Mouse (Mus musculus): ENCODE data around the gene Necap1. TPM values are rescaled to one million over a fixed set of nuclear protein-coding genes. Genes with fewer than 3 reads are reported as not detected.

Necap1 gene
- polyA plus RNA-seq, 1 experiment from 2014 or later: 63.1 TPM

DNA sequence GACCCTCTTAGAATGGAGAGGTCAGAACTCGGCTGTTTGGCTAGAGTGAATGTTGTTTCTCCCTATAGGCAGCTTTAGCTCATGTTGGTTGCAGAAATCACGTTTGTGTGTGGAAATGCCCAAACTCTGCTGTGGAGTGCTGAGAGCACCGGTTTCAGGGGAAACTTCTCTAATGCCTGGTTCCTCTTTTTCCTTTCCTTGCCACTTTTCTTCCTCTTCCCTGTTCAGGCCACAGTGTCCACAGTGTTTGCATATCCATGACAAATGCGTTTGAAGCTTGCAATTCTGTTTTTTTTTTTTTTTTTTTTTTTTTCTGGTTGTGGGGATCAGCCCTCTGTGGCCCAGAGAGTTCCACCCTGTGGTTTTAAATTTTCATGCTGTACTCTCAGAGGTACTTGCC is 47.2 kb downstream of the Necap1 start, which contains the start of gene Clec4a1:
Clec4a1 (plus strand) TSS at position 398 of the 400 bp plus-strand sequence.
- no peak within 1 kb of the TSS for H3K9ac ChIP-seq (ENCODE audit: low read length)
- WGBS: 70% methylated on average over 4 of the region's 4 CpGs
- DNase-seq (ENCODE audit: low spot score): no peak
- no peak for ATAC-seq (replicated peaks; ENCODE audit: low FRiP score)
- no peak within 1 kb of the TSS for H3K4me3 ChIP-seq (ENCODE audit: low read depth, low read length)
- H3K27ac ChIP-seq (ENCODE audit: low read depth, low read length): no peak within 1 kb of the TSS
- no peaks in the 10 kb centered on the region for H3K27me3 ChIP-seq (ENCODE audit: control insufficient read depth, insufficient read depth, low read length)
- H3K36me3 ChIP-seq (ENCODE audit: control insufficient read depth, insufficient read depth, low read length): no peaks in the 10 kb centered on the region
- H3K4me1 ChIP-seq (replicated peaks; ENCODE audit: control insufficient read depth, insufficient read depth, low read length): no peaks in the 10 kb centered on the region
- H3K4me2 ChIP-seq (ENCODE audit: low read depth, low read length, severe bottlenecking): no peak within 1 kb of the TSS
- H3K9me3 ChIP-seq (ENCODE audit: control insufficient read depth, low read length): no peaks in the 10 kb centered on the region

DNA sequence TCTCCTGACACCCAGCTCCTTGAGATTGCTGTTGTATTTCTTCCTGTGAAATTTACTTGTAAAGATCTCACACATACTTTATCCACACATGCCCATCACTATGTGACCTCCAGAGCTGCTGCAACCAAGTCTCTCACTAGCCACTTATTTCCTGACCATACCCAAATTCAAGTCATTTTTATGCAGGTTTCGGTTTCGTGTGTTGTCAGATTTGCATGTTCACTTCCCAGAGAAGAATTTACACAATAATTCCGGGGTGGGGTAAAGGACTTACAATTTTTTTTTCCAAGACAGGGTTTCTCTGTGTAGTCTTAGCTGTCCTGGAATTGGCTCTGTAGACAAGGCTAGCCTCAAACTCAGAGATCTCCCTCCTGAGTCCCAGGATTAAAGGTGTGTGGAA is 60.6 kb downstream of the Necap1 start:
- DNase-seq (ENCODE audit: low spot score) (no peak), ATAC-seq (replicated peaks; ENCODE audit: low FRiP score) (no peak)
- Histone ChIP-seq H3K9ac (ENCODE audit: low read length) (no peak overlapping the region), H3K36me3 (ENCODE audit: control insufficient read depth, insufficient read depth, low read length) (no peaks in the 10 kb centered on the region), H3K4me3 (ENCODE audit: low read depth, low read length) (no peak overlapping the region), H3K27ac (ENCODE audit: low read depth, low read length) (no peak overlapping the region), H3K27me3 (ENCODE audit: control insufficient read depth, insufficient read depth, low read length) (no peaks in the 10 kb centered on the region), H3K4me2 (ENCODE audit: low read depth, low read length, severe bottlenecking) (no peak overlapping the region), H3K9me3 (ENCODE audit: control insufficient read depth, low read length) (no peaks in the 10 kb centered on the region), H3K4me1 (replicated peaks; ENCODE audit: control insufficient read depth, insufficient read depth, low read length) (no peaks in the 10 kb centered on the region)
- WGBS: 86% methylated on average over 3 of the region's 3 CpGs

Small RNAs within 50 kb of the gene (microRNA-seq; reads per million reads assigned to microRNA genes)
- gene Mir7231 (ENCODE audit: insufficient number of aligned reads): not detected

Other genes starting within 250 kb of the Necap1 start
- not detected in 2 replicates for gene Dppa3, start 248.1 kb upstream of the Necap1 start, polyA plus RNA-seq (2014; fragmentation: Nextera tagmentation; extraction: Ambion mirVana)
- gene Nanog, start 167.0 kb upstream of the Necap1 start, polyA plus RNA-seq (2014; fragmentation: Nextera tagmentation; extraction: Ambion mirVana): 0.31 TPM in 1 of 2 replicates, not detected in the other
- gene Slc2a3, start 72.8 kb upstream of the Necap1 start, polyA plus RNA-seq (2014; fragmentation: Nextera tagmentation; extraction: Ambion mirVana): 30.3 and 37.6 TPM in 2 replicates
- 5.0 and 5.4 TPM in 2 replicates for gene Foxj2, start 54.6 kb upstream of the Necap1 start, polyA plus RNA-seq (2014; fragmentation: Nextera tagmentation; extraction: Ambion mirVana)
- gene C3ar1, start 18.3 kb upstream of the Necap1 start, polyA plus RNA-seq (2014; fragmentation: Nextera tagmentation; extraction: Ambion mirVana): 1.5 and 1.6 TPM in 2 replicates
- 0.75 and 1.0 TPM in 2 replicates for gene Clec4a1, start 47.4 kb downstream of the Necap1 start, polyA plus RNA-seq (2014; fragmentation: Nextera tagmentation; extraction: Ambion mirVana)
- 0.37 and 0.39 TPM in 2 replicates for gene Clec4a3, start 78.0 kb downstream of the Necap1 start, polyA plus RNA-seq (2014; fragmentation: Nextera tagmentation; extraction: Ambion mirVana)
- not detected in 2 replicates for gene Clec4a4, start 115.9 kb downstream of the Necap1 start, polyA plus RNA-seq (2014; fragmentation: Nextera tagmentation; extraction: Ambion mirVana)
- gene Clec4b1, start 175.5 kb downstream of the Necap1 start, polyA plus RNA-seq (2014; fragmentation: Nextera tagmentation; extraction: Ambion mirVana): not detected in 2 replicates
- 0.49 and 1.3 TPM in 2 replicates for gene Clec4a2, start 232.0 kb downstream of the Necap1 start, polyA plus RNA-seq (2014; fragmentation: Nextera tagmentation; extraction: Ambion mirVana)